Mouse (Mus musculus) heart, embryonic 10.5 days (tissue): ENCODE data around the gene Uchl4. TPM values are rescaled to one million over a fixed set of nuclear protein-coding genes. Genes with fewer than 3 reads are reported as not detected.

ENCODE experiments used
- DNase-seq: peaks from one replicate; pipeline ENCODE4 v3.0.0-alpha.2; 2017; ENCODE audit warnings: low spot score
- H3K27ac ChIP-seq: fragments of 300-500 bp; sonication (generic); 2 replicates; pipeline ENCODE4 v1.5.1; 2016; ENCODE audit warnings: mild to moderate bottlenecking
- H3K27me3 ChIP-seq: fragments of 300-500 bp; sonication (generic); 2 replicates; pipeline ENCODE4 v1.6.1; 2016; ENCODE audit warnings: mild to moderate bottlenecking; ENCODE audit not compliant: poor library complexity, insufficient read depth, severe bottlenecking
- H3K36me3 ChIP-seq: fragments of 300-500 bp; sonication (generic); 2 replicates; pipeline ENCODE4 v1.6.1; 2016; ENCODE audit warnings: mild to moderate bottlenecking, moderate library complexity
- H3K4me1 ChIP-seq: fragments of 300-500 bp; sonication (generic); 2 replicates; pipeline ENCODE4 v1.6.1; 2016; ENCODE audit warnings: mild to moderate bottlenecking
- H3K4me3 ChIP-seq: fragments of 300-500 bp; sonication (generic); 2 replicates; pipeline ENCODE4 v1.5.1; 2016; ENCODE audit warnings: mild to moderate bottlenecking, moderate library complexity
- H3K9me3 ChIP-seq: fragments of 300-500 bp; sonication (generic); 2 replicates; pipeline ENCODE4 v1.6.1; 2016; ENCODE audit warnings: mild to moderate bottlenecking, moderate library complexity
- WGBS: fragments of 180-500 bp; shearing (Covaris S2); methylation state at CpG from one replicate; pipeline ENCODE4 v1.1.7; 2016; 5-methylcytosine and 5-hydroxymethylcytosine counted together
- polyA plus RNA-seq: library from polyadenylated mRNA; unstranded; fragments of >200 nt; fragmentation: Nextera tagmentation; extraction: Ambion mirVana; gene quantifications from 2 replicates; pipeline ENCODE4 v1.2.1, GENCODE M21; 2016

Uchl4 gene
- polyA plus RNA-seq, 1 experiment from 2014 or later: 3.2 TPM

DNA sequence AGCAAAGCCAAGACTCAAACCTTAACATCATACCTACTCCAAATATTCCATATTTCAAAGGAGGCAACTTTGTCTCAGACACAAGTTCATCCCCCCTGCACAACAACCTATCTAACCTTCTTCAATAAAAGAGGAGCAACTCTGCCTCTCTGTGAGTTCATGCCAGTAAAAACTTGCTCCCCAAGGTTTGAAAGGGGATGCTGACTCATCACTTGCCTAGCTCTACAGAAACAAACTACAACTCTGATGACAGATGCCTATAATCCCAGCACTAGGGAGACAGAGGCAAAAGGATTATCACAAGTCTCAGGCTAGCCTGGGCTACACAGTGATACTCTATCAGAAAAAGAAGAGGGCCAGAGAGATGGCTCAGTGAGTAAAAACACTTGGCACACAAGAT, 17.1 kb upstream of the Uchl4 start:
- H3K4me1 ChIP-seq: peaks cover 28% of the 10 kb centered on the region
- H3K27ac ChIP-seq: no peak overlapping the region
- no peak overlapping the region for H3K4me3 ChIP-seq
- no peaks in the 10 kb centered on the region for H3K9me3 ChIP-seq
- no peaks in the 10 kb centered on the region for H3K27me3 ChIP-seq
- DNase-seq: no peak
- H3K36me3 ChIP-seq: peaks cover 8% of the 10 kb centered on the region

DNA sequence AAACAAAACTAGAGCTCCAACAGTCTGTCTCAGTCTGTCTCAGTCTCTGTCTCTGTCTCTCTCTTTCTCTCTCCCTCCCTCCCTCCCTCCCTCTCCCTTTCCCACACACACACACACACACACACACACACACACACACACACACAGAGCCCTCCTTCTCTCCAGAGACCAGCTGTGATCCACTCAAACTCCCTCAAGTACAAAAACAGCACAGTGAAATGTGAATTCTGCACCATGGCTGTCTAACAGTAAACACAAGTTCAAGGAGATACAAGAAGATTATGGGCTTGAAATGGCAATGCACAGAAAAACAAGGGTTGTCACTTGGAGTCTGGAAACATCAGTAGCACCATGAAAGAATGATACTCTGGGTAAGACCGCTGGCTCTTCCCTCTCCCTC, 15.7 kb upstream of the Uchl4 start:
- 75% methylated on average over 1 of the region's 1 CpGs for WGBS

DNA sequence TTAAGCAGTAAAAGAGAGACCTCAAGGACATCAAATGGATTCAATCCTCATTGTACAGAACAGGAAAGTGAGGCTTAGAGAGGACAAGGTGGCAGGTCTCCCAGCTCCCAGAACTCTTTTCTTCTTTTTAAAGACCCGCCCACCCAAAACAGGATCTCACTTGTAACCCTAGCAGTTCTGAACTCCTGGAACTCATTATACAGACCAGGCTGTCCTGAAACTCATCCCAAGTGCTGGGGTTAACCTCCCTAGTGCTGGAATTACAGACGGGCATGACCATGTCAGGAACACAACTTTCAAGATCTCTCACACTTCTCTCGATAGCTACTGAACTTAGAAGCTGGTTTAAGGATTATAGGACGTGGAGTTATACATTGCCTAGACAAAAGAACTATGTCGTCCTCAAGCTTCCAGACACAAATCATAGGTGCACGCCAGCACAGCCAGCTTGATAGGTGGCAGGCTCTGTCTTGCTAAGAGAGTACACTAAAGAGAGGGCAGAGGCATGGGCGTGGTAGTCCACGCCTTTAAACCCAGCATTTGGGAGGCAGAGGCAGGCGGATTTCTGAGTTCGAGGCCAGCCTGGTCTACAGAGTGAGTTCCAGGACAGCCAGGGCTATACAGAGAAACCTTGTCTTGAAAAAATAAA, 15.1 kb upstream of the Uchl4 start:
- Histone ChIP-seq H3K4me3 (no peak overlapping the region), H3K36me3 (peaks cover 3% of the 10 kb centered on the region; the same call in 1 of the 2 replicates), H3K27me3 (no peaks in the 10 kb centered on the region), H3K4me1 (peaks cover 32% of the 10 kb centered on the region), H3K27ac (no peak overlapping the region), H3K9me3 (no peaks in the 10 kb centered on the region)
- 85% methylated on average over 10 of the region's 10 CpGs for WGBS
- no peak for DNase-seq

More for the DNA sequence above, 15.7 kb upstream of the Uchl4 start:
- Histone ChIP-seq H3K36me3 (peaks cover 6% of the 10 kb centered on the region), H3K4me1 (peaks cover 28% of the 10 kb centered on the region), H3K4me3 (no peak overlapping the region), H3K27ac (no peak overlapping the region), H3K27me3 (no peaks in the 10 kb centered on the region), H3K9me3 (no peaks in the 10 kb centered on the region)
- no peak for DNase-seq

DNA sequence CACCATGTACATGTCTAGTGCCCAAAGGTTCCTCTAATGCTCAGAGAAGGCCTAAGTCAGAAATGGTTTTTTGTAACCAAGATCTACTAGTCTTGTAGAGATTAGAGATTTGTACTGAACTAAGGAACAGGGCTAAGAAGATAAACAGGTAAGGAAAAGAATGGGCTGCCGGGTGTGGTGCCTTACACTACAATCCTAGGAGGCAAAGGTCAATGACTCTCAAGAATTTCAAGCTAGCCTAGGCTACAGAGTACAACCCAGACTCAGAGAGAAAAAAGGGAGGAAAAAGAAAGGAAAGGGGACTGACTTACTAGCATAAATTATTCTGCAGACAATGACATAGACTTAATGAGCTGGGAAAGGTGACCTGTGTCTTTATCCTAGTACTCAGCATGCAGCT, 14.4 kb upstream of the Uchl4 start:
- H3K27me3 ChIP-seq: no peaks in the 10 kb centered on the region

DNA sequence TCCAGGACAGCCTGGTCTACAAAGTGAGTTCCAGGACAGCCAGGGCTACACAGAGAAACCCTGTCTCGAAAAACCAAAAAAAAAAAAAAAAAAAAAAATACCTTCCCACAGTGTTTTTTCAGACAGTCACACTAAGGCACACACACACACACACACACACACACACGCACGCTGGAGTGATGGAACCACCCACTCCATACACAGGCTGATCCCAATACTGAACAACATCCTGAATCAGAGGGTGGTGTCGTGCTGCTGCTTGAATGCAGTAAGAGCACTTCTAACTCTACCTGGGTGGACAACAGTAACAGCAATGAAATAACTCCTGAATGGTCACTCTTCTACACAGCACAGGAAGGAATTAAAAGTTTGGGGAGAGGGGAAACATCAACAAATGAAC, 13.5 kb upstream of the Uchl4 start:
- Histone ChIP-seq H3K9me3 (no peaks in the 10 kb centered on the region), H3K4me1 (peaks cover 40% of the 10 kb centered on the region), H3K27ac (no peak overlapping the region), H3K36me3 (peaks cover 3% of the 10 kb centered on the region; the same call in 1 of the 2 replicates), H3K4me3 (no peak overlapping the region), H3K27me3 (no peaks in the 10 kb centered on the region)
- DNase-seq: no peak
- WGBS: 91% methylated on average over 4 of the region's 4 CpGs

More for the DNA sequence above, 14.4 kb upstream of the Uchl4 start:
- Histone ChIP-seq H3K4me1 (peaks cover 38% of the 10 kb centered on the region), H3K36me3 (peaks cover 3% of the 10 kb centered on the region; the same call in 1 of the 2 replicates), H3K27ac (no peak overlapping the region), H3K9me3 (no peaks in the 10 kb centered on the region), H3K4me3 (no peak overlapping the region)
- 71% methylated on average over 1 of the region's 1 CpGs for WGBS
- DNase-seq: no peak

DNA sequence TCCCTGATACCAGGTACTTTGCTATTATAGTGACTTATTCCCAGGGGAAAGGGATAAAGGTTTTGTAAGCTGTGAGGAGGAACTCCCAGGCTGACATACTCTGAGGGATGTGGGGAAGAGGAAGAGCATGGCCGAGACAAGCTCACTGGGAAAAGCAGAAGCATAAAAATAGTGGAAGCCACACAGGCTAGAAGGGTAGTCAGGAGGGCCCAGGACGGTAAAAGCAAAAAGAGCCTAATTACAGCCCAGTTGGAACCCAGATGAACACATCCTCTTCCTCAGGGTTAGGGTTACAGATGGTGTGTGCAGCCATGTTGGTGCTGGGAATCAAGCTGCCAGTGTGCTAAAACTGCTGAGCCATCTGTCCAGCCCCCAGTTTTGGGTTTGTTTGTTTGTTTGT, 12.9 kb upstream of the Uchl4 start:
- Histone ChIP-seq H3K4me1 (peaks cover 38% of the 10 kb centered on the region), H3K36me3 (peaks cover 3% of the 10 kb centered on the region; the same call in 1 of the 2 replicates), H3K27ac (no peak overlapping the region), H3K4me3 (no peak overlapping the region), H3K27me3 (no peaks in the 10 kb centered on the region), H3K9me3 (no peaks in the 10 kb centered on the region)
- 79% methylated on average over 2 of the region's 2 CpGs for WGBS
- no peak for DNase-seq

DNA sequence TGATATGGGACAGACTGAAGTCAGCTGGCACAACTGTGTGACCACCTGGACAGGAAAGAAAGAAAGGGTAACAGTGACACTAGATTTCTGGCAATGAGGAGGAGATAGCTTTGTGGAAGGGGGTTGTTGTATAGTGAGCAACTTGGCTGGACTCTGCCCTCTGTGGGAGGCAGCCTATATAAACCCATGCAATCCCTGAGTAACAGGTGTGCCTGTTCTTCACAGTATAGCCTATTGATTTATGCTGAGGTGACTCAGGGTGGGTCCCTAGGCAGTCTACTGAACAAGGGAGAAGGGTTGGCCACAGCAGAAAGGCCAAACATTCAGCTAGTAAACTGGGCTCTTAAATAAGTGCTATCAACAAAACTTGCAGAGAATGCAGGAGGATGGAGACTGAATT, 9.2 kb upstream of the Uchl4 start:
- Histone ChIP-seq H3K4me3 (no peak overlapping the region), H3K27me3 (no peaks in the 10 kb centered on the region), H3K4me1 (peaks cover 32% of the 10 kb centered on the region), H3K9me3 (no peaks in the 10 kb centered on the region), H3K27ac (no peak overlapping the region), H3K36me3 (peaks cover 3% of the 10 kb centered on the region; the same call in 1 of the 2 replicates)
- DNase-seq: no peak

DNA sequence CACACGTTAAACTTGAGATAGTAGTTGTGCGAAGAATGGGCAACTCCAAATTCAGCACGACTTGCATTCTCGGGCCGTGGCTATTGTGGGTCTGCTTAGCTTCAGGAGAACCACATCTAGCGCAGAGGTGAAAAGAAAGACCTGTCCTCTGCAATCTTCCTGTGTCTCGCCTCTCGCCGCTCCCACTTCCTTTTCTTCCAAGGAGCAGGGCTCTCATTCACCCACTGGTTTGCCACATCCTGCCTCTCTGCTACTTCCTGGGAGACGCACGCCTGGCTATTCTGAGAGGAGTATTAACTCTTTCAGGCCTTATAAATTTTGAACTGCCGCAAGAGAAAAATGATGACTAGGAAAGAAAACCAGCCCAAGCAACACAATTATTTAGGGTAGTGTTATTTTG, 7.3 kb upstream of the Uchl4 start:
- Histone ChIP-seq H3K9me3 (no peaks in the 10 kb centered on the region), H3K36me3 (peaks cover 3% of the 10 kb centered on the region; the same call in 1 of the 2 replicates), H3K27me3 (no peaks in the 10 kb centered on the region), H3K4me3 (no peak overlapping the region), H3K4me1 (peaks cover 49% of the 10 kb centered on the region), H3K27ac (no peak overlapping the region)
- WGBS: 61% methylated on average over 12 of the region's 12 CpGs
- no peak for DNase-seq

DNA sequence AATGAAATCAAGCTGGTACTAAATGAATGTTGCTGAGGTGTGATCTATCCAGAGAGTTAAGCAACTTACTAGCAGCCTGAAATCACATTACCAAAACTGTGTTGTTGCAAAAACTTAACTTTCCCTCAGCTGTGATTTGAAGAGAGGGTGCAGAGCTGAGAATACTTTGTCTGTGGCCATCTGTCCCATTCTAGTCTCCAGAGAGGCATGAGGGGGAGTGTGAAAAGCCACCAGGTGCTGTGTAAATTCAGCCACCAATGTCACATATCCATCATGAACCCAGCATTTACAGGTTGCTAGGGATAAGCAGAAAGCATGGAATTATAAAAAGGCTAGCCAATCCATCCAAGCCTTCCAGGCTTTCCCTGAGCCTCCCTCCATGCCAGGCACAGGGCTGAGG, 6.0 kb upstream of the Uchl4 start:
- Histone ChIP-seq H3K9me3 (no peaks in the 10 kb centered on the region), H3K27ac (no peak overlapping the region), H3K27me3 (no peaks in the 10 kb centered on the region), H3K36me3 (no peaks in the 10 kb centered on the region), H3K4me1 (peaks cover 49% of the 10 kb centered on the region), H3K4me3 (no peak overlapping the region)
- DNase-seq: no peak

DNA sequence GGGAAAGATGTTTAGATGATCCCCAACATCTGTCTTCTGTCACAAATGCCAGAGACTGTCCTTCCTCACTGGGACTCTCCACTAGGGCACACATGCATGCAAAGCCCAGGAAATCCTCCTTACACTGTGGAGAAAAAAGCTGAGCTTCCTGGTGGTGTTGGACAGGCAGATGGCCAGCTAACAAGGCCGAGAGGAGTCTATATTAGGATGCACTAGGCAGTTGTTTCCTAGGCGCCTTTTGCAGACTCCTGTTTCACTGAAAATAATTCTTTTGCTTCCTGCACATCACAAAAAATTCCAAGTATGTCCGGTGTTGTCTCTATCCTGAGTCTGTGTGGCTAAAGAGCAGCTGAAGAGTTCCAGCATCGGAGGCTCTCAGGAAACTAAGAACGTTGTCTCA, 3.8 kb upstream of the Uchl4 start:
- DNase-seq: no peak
- H3K4me1 ChIP-seq: peaks cover 33% of the 10 kb centered on the region
- no peaks in the 10 kb centered on the region for H3K27me3 ChIP-seq
- H3K36me3 ChIP-seq: peaks cover 10% of the 10 kb centered on the region
- 47% methylated on average over 5 of the region's 5 CpGs for WGBS
- H3K9me3 ChIP-seq: no peaks in the 10 kb centered on the region
- H3K27ac ChIP-seq: peak overlapping the region; percentile 23; the same call in 1 of the 2 replicates
- no peak overlapping the region for H3K4me3 ChIP-seq

DNA sequence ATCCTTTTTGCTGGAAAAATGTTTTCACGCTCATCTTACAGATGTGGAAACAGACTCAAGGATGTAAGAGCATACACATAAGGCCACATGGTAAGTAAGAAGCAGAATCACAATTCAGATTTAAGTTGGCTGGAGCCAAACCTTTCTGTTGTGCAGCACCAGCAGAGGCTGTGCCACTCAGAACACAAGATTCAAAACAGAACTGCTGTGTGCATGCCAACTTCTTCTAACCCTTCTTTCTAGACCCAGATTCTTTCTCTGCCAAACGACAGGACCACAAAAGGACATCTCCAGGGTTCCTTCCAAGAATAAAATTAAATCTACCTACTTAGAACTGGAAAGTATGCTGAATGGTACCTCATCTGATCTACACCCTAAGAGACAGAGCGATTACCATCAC, 3.3 kb upstream of the Uchl4 start:
- no peaks in the 10 kb centered on the region for H3K27me3 ChIP-seq
- DNase-seq: no peak
- H3K27ac ChIP-seq: peak overlapping the region; percentile 24; the same call in 1 of the 2 replicates
- H3K4me1 ChIP-seq: peaks cover 32% of the 10 kb centered on the region
- H3K9me3 ChIP-seq: no peaks in the 10 kb centered on the region
- H3K4me3 ChIP-seq: no peak overlapping the region
- H3K36me3 ChIP-seq: peaks cover 12% of the 10 kb centered on the region
- WGBS: 82% methylated on average over 3 of the region's 3 CpGs

DNA sequence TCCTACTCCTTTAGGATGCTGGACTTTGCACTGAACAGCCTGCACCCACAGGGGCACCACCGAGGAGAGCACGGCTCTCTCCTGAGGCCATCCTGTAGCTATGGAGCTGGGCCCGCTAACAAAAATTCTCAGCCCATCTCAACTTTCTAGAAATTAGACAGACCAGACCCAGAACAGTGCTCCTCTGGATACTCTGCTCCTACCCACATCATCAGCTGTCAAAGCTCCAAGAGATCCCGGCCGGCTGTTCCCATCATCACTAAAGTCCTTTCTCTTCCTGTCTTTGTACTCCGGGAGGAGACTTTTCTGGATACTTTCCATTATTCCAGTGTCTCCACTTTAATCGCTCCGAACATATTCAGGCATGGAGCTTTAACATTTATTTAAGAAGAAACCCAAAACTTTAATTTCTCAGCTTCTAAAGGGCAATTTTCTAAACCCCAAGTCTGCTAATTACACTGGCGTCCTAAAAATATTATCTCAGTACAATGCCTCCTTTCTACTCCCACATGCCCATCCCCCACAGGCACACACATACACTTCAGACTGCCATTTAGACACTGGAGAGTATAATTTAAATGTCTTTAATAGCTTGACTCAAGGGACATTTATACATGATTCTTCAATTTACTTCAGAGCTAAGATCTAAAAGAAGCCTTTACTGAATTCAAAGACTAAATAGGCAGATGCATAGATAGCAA, 2.6 kb upstream of the Uchl4 start:
- Histone ChIP-seq H3K27ac (peak overlapping the region; percentile 24), H3K4me1 (peaks cover 27% of the 10 kb centered on the region), H3K36me3 (peaks cover 12% of the 10 kb centered on the region), H3K9me3 (no peaks in the 10 kb centered on the region), H3K27me3 (no peaks in the 10 kb centered on the region), H3K4me3 (no peak overlapping the region)
- 57% methylated on average over 9 of the region's 9 CpGs for WGBS
- no peak for DNase-seq

DNA sequence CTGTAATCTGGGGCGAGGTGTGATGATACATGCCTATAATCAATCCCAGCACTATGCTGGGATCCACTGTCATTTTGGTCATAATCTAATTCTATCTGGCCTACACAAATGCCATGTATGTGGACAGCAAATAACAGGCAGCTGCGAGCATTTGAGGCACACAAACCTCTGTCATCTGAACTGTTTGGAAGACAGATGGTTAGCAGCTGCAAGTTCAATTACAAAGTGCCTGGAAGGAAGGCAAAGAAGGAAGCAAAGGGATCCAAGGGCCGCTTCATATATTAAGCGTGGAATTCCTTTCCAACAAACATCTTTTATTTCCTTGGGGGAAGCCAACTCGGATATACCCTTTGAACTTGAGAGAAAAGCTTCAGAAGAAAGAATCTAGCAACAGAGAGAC, 1.3 kb upstream of the Uchl4 start:
- Histone ChIP-seq H3K9me3 (no peaks in the 10 kb centered on the region), H3K4me1 (peaks cover 27% of the 10 kb centered on the region), H3K27me3 (no peaks in the 10 kb centered on the region), H3K36me3 (peaks cover 12% of the 10 kb centered on the region), H3K27ac (no peak overlapping the region), H3K4me3 (no peak overlapping the region)
- WGBS: 87% methylated on average over 5 of the region's 5 CpGs
- DNase-seq: no peak
